Comparison of ENCODE assay signal across 13 mouse cellular contexts in genomic region chr6:94225091-94225490, GRCm38 (mm10). TPM values are rescaled to one million over a fixed set of nuclear protein-coding genes. Genes with fewer than 3 reads are reported as not detected.
DNase-seq lines count a peak whose midpoint lies in the region; ATAC-seq and TF ChIP-seq lines count a peak whose summit lies in the region.
"Had no signal": no experiment of that assay in that cellular context is flagged by ENCODE, and none has a peak within 500 bp of the region (broad histone marks: within the 10 kb centered on the region; RNA-seq: fewer than 3 reads in every experiment).

No protein-coding gene starts in this region.

- TF ChIP-seq POLR2A in cortical plate, adult 2 months (IDR thresholded peaks at IDR 0.05; ENCODE audit: extremely low read depth, insufficient read depth, low read length): no peak

- H3K36me3 ChIP-seq in stomach, postnatal 0 days (ENCODE audit: control insufficient read depth, insufficient read depth, low read length): no peaks in the 10 kb centered on the region
- H3K36me3 ChIP-seq in limb, embryonic 10.5 days: no peaks in the 10 kb centered on the region
- H3K36me3 ChIP-seq: liver, embryonic 15.5 days; midbrain, embryonic 15.5 days; neural tube, embryonic 15.5 days had no signal

- 22% methylated on average over 6 of the region's 6 CpGs for WGBS in stomach, postnatal 0 days
- WGBS in limb, embryonic 10.5 days: 87% methylated on average over 6 of the region's 6 CpGs

- H3K4me2 ChIP-seq in stomach, postnatal 0 days (replicated peaks; ENCODE audit: low read depth): no peak overlapping the region
- H3K4me2 ChIP-seq: liver, embryonic 15.5 days; midbrain, embryonic 15.5 days; neural tube, embryonic 15.5 days had no signal

- intact Hi-C loops in gastrocnemius, postnatal 14 days (cut with DNase I; ENCODE audit: low total_unique reads): no loop called here
- intact Hi-C loops in gastrocnemius, postnatal 36 days (cut with DNase I): no loop called here

- ATAC-seq in stomach, postnatal 0 days (ENCODE audit: low FRiP score, low TSS enrichment): peak; percentile 54
- ATAC-seq: forebrain, embryonic 14.5 days; midbrain, embryonic 15.5 days had no signal

- H3K9ac ChIP-seq in stomach, postnatal 0 days (ENCODE audit: low read length): no peak overlapping the region
- H3K9ac ChIP-seq: liver, embryonic 15.5 days; midbrain, embryonic 15.5 days; neural tube, embryonic 15.5 days had no signal

- no peak overlapping the region for H3K4me3 ChIP-seq in cortical plate, adult 2 months (ENCODE audit: insufficient read depth, low read length)
- H3K4me3 ChIP-seq in stomach, postnatal 0 days (ENCODE audit: low read depth, low read length): no peak overlapping the region
- no peak overlapping the region for H3K4me3 ChIP-seq in limb, embryonic 10.5 days
- H3K4me3 ChIP-seq: liver, embryonic 15.5 days; midbrain, embryonic 15.5 days; neural tube, embryonic 15.5 days had no signal

- 0 out of 2 replicates have a peak overlapping the region, but pooled peaks have one; percentile 25 for H3K27ac ChIP-seq in cortical plate, adult 2 months (ENCODE audit: insufficient read depth, low read length)
- peak overlapping the region; percentile 31; the same call in 1 of the 2 replicates for H3K27ac ChIP-seq in stomach, postnatal 0 days (replicated peaks)
- no peak overlapping the region for H3K27ac ChIP-seq in limb, embryonic 10.5 days
- H3K27ac ChIP-seq: liver, embryonic 15.5 days; midbrain, embryonic 15.5 days; neural tube, embryonic 15.5 days had no signal

- peak; percentile 8 for DNase-seq in gastrocnemius, postnatal 14 days
- DNase-seq in gastrocnemius, postnatal 36 days: no peak
- peak; percentile 23 for DNase-seq in lung, postnatal 36 days
- no peak for DNase-seq in lung, postnatal 4 days
- peak; percentile 41 for DNase-seq in stomach, postnatal 0 days (ENCODE audit: low spot score)
- DNase-seq in limb, embryonic 10.5 days (ENCODE audit: low spot score): no peak
- DNase-seq in layer of hippocampus, adult 8-10 months (ENCODE audit: low spot score in 2 of 2): no peak
- DNase-seq: kidney, adult 9 months had no signal

- no peaks in the 10 kb centered on the region for H3K27me3 ChIP-seq in stomach, postnatal 0 days (ENCODE audit: control insufficient read depth, insufficient read depth, low read length)
- H3K27me3 ChIP-seq in limb, embryonic 10.5 days (ENCODE audit: low read depth, poor library complexity, severe bottlenecking): no peaks in the 10 kb centered on the region
- H3K27me3 ChIP-seq: liver, embryonic 15.5 days; midbrain, embryonic 15.5 days; neural tube, embryonic 15.5 days had no signal

- TF ChIP-seq CTCF in cortical plate, adult 2 months (IDR thresholded peaks at IDR 0.05; ENCODE audit: extremely low read depth, insufficient read depth, low read length): no peak
- TF ChIP-seq CTCF in stomach, postnatal 0 days (IDR thresholded peaks at IDR 0.05; ENCODE audit: low read depth): no peak

- no peaks in the 10 kb centered on the region for H3K9me3 ChIP-seq in stomach, postnatal 0 days (ENCODE audit: control insufficient read depth, low read length)
- no peaks in the 10 kb centered on the region for H3K9me3 ChIP-seq in limb, embryonic 10.5 days (replicated peaks)
- H3K9me3 ChIP-seq: liver, embryonic 15.5 days; midbrain, embryonic 15.5 days; neural tube, embryonic 15.5 days had no signal

- peaks cover 6% of the 10 kb centered on the region for H3K4me1 ChIP-seq in cortical plate, adult 2 months (ENCODE audit: control insufficient read depth, insufficient read depth, low read length)
- peaks cover under 1% of the 10 kb centered on the region for H3K4me1 ChIP-seq in stomach, postnatal 0 days (replicated peaks; ENCODE audit: control insufficient read depth, insufficient read depth)
- peaks cover 60% of the 10 kb centered on the region for H3K4me1 ChIP-seq in limb, embryonic 10.5 days
- H3K4me1 ChIP-seq: midbrain, embryonic 15.5 days had no signal

- TF ChIP-seq EP300 in stomach, postnatal 0 days (optimal IDR thresholded peaks at IDR 0.05): no peak

RNA-seq across cellular contexts. Expression of gene Magi1, which starts 58.6 kb away (rescaled TPM):
- total RNA-seq in gastrocnemius, postnatal 14 days (2021): 1 to 10 TPM; 6.4 to 6.7 TPM
- total RNA-seq in gastrocnemius, postnatal 36 days (2021): 1 to 10 TPM; 3.2 to 3.9 TPM
- 39.3 and 39.5 TPM in 2 replicates for polyA plus RNA-seq in cortical plate, adult 2 months (2012; rRNA removed)
- 4.4 and 5.2 TPM in 2 replicates for polyA plus RNA-seq in stomach, postnatal 0 days (2015; fragmentation: Nextera tagmentation; extraction: Ambion mirVana)
- 10.4 and 16.7 TPM in 2 replicates for polyA plus RNA-seq in limb, embryonic 10.5 days (2016; fragmentation: Nextera tagmentation; extraction: Ambion mirVana)
- 10 to 100 TPM; 48.5 to 57.3 (median 49.5) TPM for total RNA-seq in layer of hippocampus, adult 8-10 months (2022)

Comparison
In these comparisons a context has a peak if more than half of its experiments do, and no peak if none do; other contexts are left out.
1. DNase-seq: peak in gastrocnemius, postnatal 14 days (single experiment), lung, postnatal 36 days (single experiment) and stomach, postnatal 0 days (single experiment); none in gastrocnemius, postnatal 36 days (0 of 2), lung, postnatal 4 days (0 of 2), limb, embryonic 10.5 days (single experiment) and layer of hippocampus, adult 8-10 months (0 of 2).
2. RNA of gene Magi1, which starts 58.6 kb away (total RNA-seq): 48.5 to 57.3 TPM in layer of hippocampus, adult 8-10 months; 6.4 to 6.7 TPM in gastrocnemius, postnatal 14 days and 3.2 to 3.9 TPM in gastrocnemius, postnatal 36 days; every median in the first group is over 4 times any median in the second.